Mouse (Mus musculus): Measurements from ENCODE around the gene Glod4.

GRCm38 (mm10) chr11:76145169-76145568, 98.4 kb downstream of the Glod4 start:
- TF ChIP-seq CTCF (IDR thresholded peaks at IDR 0.05; ENCODE audit: extremely low read depth, insufficient read depth, insufficient read length, insufficient replicate concordance), result no peak
- TF ChIP-seq POLR2A (IDR thresholded peaks at IDR 0.05; ENCODE audit: low read depth, low read length), result no peak

All from spleen, adult 2 months (tissue).